ENCODE assay signal across 9 mouse cellular contexts in genomic region chr11:34046767-34047541, GRCm38 (mm10). TPM values are rescaled to one million over a fixed set of nuclear protein-coding genes. Genes with fewer than 3 reads are reported as not detected.
A peak's percentile ranks its signal among the peaks of the same experiment; 100 is the strongest.
DNase-seq lines count a peak whose midpoint lies in the region; ATAC-seq lines count a peak whose summit lies in the region.
"Had no signal": no experiment of that assay in that cellular context is flagged by ENCODE, and none has a peak within 500 bp of the region (broad histone marks: within the 10 kb centered on the region; RNA-seq: fewer than 3 reads in every experiment).

TSS of gene Lcp2 (plus strand) at chr11:34046920.

- ATAC-seq in hematopoietic stem cell, adult 5-6 weeks (replicated peaks in 1 of 2; ENCODE audit: insufficient read depth in 1 of 2, low FRiP score in 2 of 2, low TSS enrichment in 1 of 2, low read depth in 1 of 2, poor library complexity in 2 of 2, severe bottlenecking in 2 of 2) = peak; percentile 39 to 47
- no peak for ATAC-seq in forebrain, embryonic 15.5 days (replicated peaks)
- ATAC-seq in forebrain, embryonic 14.5 days = no peak

- no peaks in the 10 kb centered on the region for H3K4me1 ChIP-seq in forebrain, embryonic 15.5 days
- H3K4me1 ChIP-seq in forebrain, embryonic 14.5 days (ENCODE audit: control insufficient read depth, insufficient read depth, low read length) = no peaks in the 10 kb centered on the region
- H3K4me1 ChIP-seq: midbrain, embryonic 10.5 days had no signal

- peak; percentile 84 for DNase-seq in 416B (ENCODE audit: low read depth)
- DNase-seq in A20 (ENCODE audit: low read depth, low spot score) = peak; percentile 41
- peak; percentile 14 to 48 for DNase-seq in natural killer cell, adult 2 months (ENCODE audit: low spot score in 2 of 2)
- no peak for DNase-seq in forebrain, embryonic 14.5 days (ENCODE audit: low spot score)
- DNase-seq in adrenal gland, postnatal 36 days = no peak
- DNase-seq: cerebellum, adult 2 months had no signal

- no peaks in the 10 kb centered on the region for H3K27me3 ChIP-seq in forebrain, embryonic 15.5 days
- no peaks in the 10 kb centered on the region for H3K27me3 ChIP-seq in forebrain, embryonic 14.5 days (replicated peaks; ENCODE audit: control insufficient read depth, insufficient read depth, low read length)

- H3K4me3 ChIP-seq in forebrain, embryonic 15.5 days = no peak within 1 kb of the TSS
- no peak within 1 kb of the TSS for H3K4me3 ChIP-seq in forebrain, embryonic 14.5 days (ENCODE audit: low read depth, low read length)
- H3K4me3 ChIP-seq: midbrain, embryonic 10.5 days had no signal

- no peak within 1 kb of the TSS for H3K4me2 ChIP-seq in forebrain, embryonic 15.5 days (replicated peaks)
- no peak within 1 kb of the TSS for H3K4me2 ChIP-seq in forebrain, embryonic 14.5 days (ENCODE audit: low read length)

- H3K27ac ChIP-seq in forebrain, embryonic 15.5 days (replicated peaks) = no peak within 1 kb of the TSS
- no peak within 1 kb of the TSS for H3K27ac ChIP-seq in forebrain, embryonic 14.5 days (ENCODE audit: low read depth, low read length)
- H3K27ac ChIP-seq: midbrain, embryonic 10.5 days had no signal

- H3K9me3 ChIP-seq in forebrain, embryonic 15.5 days = no peaks in the 10 kb centered on the region
- H3K9me3 ChIP-seq in forebrain, embryonic 14.5 days (replicated peaks; ENCODE audit: control insufficient read depth, low read length) = no peaks in the 10 kb centered on the region
- H3K9me3 ChIP-seq: midbrain, embryonic 10.5 days had no signal

- WGBS in forebrain, embryonic 15.5 days = 93% methylated on average over 6 of the region's 6 CpGs
- 86% methylated on average over 6 of the region's 6 CpGs for WGBS in forebrain, embryonic 14.5 days

- H3K36me3 ChIP-seq in forebrain, embryonic 15.5 days = no peaks in the 10 kb centered on the region
- no peaks in the 10 kb centered on the region for H3K36me3 ChIP-seq in forebrain, embryonic 14.5 days (ENCODE audit: control insufficient read depth, insufficient read depth, low read length)
- H3K36me3 ChIP-seq: midbrain, embryonic 10.5 days had no signal

- no peak within 1 kb of the TSS for H3K9ac ChIP-seq in forebrain, embryonic 15.5 days (replicated peaks)
- no peak within 1 kb of the TSS for H3K9ac ChIP-seq in forebrain, embryonic 14.5 days (ENCODE audit: low read length)

RNA-seq across cellular contexts. Expression of gene Lcp2, which starts in this region (rescaled TPM):
- 57.2 and 60.3 TPM in 2 replicates for total RNA-seq in hematopoietic stem cell, adult 5-6 weeks (2017)
- 1.3 TPM in 2 replicates for polyA plus RNA-seq in forebrain, embryonic 15.5 days (2015; fragmentation: Nextera tagmentation; extraction: Ambion mirVana)
- polyA plus RNA-seq in forebrain, embryonic 14.5 days (2014; fragmentation: Nextera tagmentation; extraction: Ambion mirVana) = 2.2 and 2.8 TPM in 2 replicates
- total RNA-seq in adrenal gland, postnatal 36 days (2021) = 1 to 10 TPM; 2.2 to 2.5 TPM

Comparison
In these comparisons a context has a peak if more than half of its experiments do, and no peak if none do; other contexts are left out.
1. RNA of gene Lcp2 (total RNA-seq): 57.2 to 60.3 TPM in hematopoietic stem cell, adult 5-6 weeks; 2.2 to 2.5 TPM in adrenal gland, postnatal 36 days; every median in the first group is over 10 times any median in the second.
2. DNase-seq: peak in 416B (single experiment), A20 (single experiment) and natural killer cell, adult 2 months (2 of 2); none in forebrain, embryonic 14.5 days (single experiment) and adrenal gland, postnatal 36 days (0 of 2).
3. ATAC-seq: peak in hematopoietic stem cell, adult 5-6 weeks (2 of 2); none in forebrain, embryonic 15.5 days (single experiment) and forebrain, embryonic 14.5 days (single experiment).